Mouse (Mus musculus) spleen, adult 2 months (tissue): Measurements from ENCODE around the gene Mrpl38. TPM values are rescaled to one million over a fixed set of nuclear protein-coding genes. Genes with fewer than 3 reads are reported as not detected.

Experiments
- DNase-seq, 2 experiments: peaks; one replicate each; pipeline versions ENCODE4 v3.0.0 to v3.0.0-alpha.2; 2012 to 2021; ENCODE audit warnings: low spot score in 2 of 2, low read depth in 1 of 2
- H3K27ac ChIP-seq: fragments of 200-500 bp; 2 replicates; pipeline ENCODE4 v1.5.1; 2012; ENCODE audit warnings: low read length, inconsistent platforms; ENCODE audit not compliant: insufficient read depth
- H3K27me3 ChIP-seq: fragments of 200-500 bp; 2 replicates; pipeline ENCODE4 v1.6.1; 2012; ENCODE audit warnings: mild to moderate bottlenecking, moderate library complexity, low read length, inconsistent platforms; ENCODE audit not compliant: control insufficient read depth, insufficient read depth
- H3K36me3 ChIP-seq: fragments of 200-500 bp; 2 replicates; pipeline ENCODE4 v1.6.1; 2012; ENCODE audit warnings: mild to moderate bottlenecking, low read length, inconsistent platforms; ENCODE audit not compliant: control insufficient read depth, insufficient read depth
- H3K4me1 ChIP-seq: fragments of 200-500 bp; 2 replicates; pipeline ENCODE4 v1.6.1; 2011; ENCODE audit warnings: inconsistent platforms; ENCODE audit not compliant: control insufficient read depth, insufficient read depth, insufficient read length
- H3K4me3 ChIP-seq: fragments of 200-500 bp; 2 replicates; pipeline ENCODE4 v1.5.1; 2011; ENCODE audit warnings: mild to moderate bottlenecking, inconsistent platforms; ENCODE audit not compliant: insufficient read depth, insufficient read length; ENCODE audit errors: extremely low read depth
- CTCF ChIP-seq: fragments of 200-500 bp; IDR thresholded peaks from 2 replicates; pipeline ENCODE4 v1.5.1; 2011; ENCODE audit warnings: mild to moderate bottlenecking, inconsistent platforms; ENCODE audit not compliant: insufficient read depth, insufficient read length, insufficient replicate concordance; ENCODE audit errors: extremely low read depth
- POLR2A ChIP-seq: fragments of 200-500 bp; IDR thresholded peaks from 2 replicates; pipeline ENCODE4 v1.6.1; 2011; ENCODE audit warnings: low read depth, low read length, inconsistent platforms
- WGBS: fragments of 180-500 bp; shearing (Covaris S2); methylation state at CpG from one replicate; pipeline ENCODE4 v1.1.7; 2018; 5-methylcytosine and 5-hydroxymethylcytosine counted together
- polyA plus RNA-seq: library from polyadenylated mRNA; depleted of rRNA; stranded (reverse); fragments of >200 nt; gene quantifications from 2 replicates; pipeline ENCODE4 v1.2.3, GENCODE M21; 2012

Mrpl38 gene
- polyA plus RNA-seq, 1 experiment, result 37.3 TPM

DNA sequence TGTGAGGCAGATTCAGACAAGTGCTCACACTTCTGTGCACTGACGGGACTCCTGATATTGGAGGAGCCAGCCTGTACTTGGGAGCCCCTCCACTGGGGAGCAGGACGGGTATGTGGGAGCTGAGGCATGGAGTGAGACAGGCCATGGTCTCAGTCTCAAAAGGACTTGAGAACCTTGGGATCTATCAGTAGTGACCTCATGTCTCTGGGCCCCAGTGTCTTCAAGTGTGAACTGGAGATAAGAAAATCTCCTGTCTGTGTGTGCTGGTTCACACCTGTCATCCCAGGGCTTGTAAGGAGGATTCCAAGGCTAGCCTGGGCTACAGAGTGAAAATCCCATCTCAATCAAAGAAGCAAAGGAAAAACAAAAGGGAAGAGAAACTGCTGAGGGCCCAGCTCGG is 4.8 kb upstream of the Mrpl38 start:
- no peak overlapping the region for H3K4me3 ChIP-seq
- no peaks in the 10 kb centered on the region for H3K27me3 ChIP-seq
- H3K27ac ChIP-seq, result no peak overlapping the region
- no peaks in the 10 kb centered on the region for H3K4me1 ChIP-seq
- no peak for DNase-seq
- no peaks in the 10 kb centered on the region; the same call in 1 of the 2 replicates for H3K36me3 ChIP-seq
- TF ChIP-seq CTCF (no peak), POLR2A (no peak)
- 84% methylated on average over 3 of the region's 3 CpGs for WGBS

DNA sequence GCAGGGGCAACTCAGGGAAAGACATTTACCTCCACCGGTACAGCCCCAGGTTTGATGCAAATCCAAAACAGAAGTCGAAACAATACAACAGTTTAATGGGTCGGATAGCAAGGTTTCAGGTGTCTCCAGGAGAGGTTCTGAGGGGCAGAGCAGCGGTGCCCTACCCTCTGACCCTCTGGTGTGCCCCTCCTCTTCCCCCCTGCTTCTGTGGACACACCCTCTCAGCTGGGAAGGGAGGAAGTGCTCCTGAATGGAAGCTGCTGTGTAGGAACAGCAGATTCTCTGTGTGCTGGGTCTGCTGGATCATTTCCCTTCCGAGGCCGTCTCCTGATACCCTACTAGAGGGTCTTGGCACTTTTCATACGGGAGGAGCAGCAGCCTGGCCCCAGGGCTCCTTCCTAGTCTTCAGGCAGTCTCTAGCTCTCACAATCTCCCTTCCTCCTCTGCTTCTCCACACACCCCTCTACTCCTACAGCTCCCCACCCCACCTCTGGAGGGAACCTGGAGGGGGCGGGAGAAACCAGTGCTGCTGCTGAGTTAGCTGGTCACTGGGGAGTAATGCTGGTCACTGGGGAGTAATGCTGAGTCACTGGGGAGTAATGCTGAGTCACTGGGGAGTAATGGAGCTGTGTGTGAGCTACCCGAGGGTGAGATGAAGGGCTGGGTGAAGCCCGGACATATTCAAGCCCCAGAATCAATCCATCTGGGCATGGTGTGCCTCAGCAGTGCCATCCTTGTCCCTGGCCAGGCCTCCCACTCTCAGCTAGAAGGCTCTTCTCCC is 3.7 kb upstream of the Mrpl38 start:
- no peak overlapping the region for H3K27ac ChIP-seq
- 81% methylated on average over 10 of the region's 10 CpGs for WGBS
- no peaks in the 10 kb centered on the region; the same call in none of the 2 replicates for H3K4me1 ChIP-seq
- no peaks in the 10 kb centered on the region; the same call in 1 of the 2 replicates for H3K36me3 ChIP-seq
- no peaks in the 10 kb centered on the region for H3K27me3 ChIP-seq
- no peak for DNase-seq
- no peak for TF ChIP-seq CTCF
- TF ChIP-seq POLR2A, result no peak
- no peak overlapping the region for H3K4me3 ChIP-seq

DNA sequence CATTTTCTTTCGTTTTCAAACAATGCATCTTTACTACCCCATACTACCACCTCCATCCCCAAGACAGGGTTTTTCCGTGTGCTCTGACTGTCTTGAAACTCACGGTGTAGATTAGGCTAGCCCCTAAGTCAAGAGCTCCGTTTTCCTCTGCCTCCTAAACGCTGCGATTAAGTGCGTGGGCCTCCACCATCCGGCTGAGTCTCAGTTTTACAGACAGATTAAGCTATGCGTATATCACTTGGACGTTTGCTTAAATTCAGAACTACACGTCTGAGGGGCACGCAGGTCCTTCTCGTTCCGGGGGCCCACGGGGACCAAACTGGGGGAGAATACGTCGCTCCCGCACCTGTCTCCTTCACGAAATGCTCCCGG is 586 bp downstream of the Mrpl38 start:
- Histone ChIP-seq H3K27me3 (no peaks in the 10 kb centered on the region), H3K36me3 (no peaks in the 10 kb centered on the region), H3K4me3 (peak overlapping the region; percentile 94), H3K4me1 (no peaks in the 10 kb centered on the region; the same call in none of the 2 replicates), H3K27ac (no peak overlapping the region; the same call in 1 of the 2 replicates)
- no peak for DNase-seq
- 1% methylated on average over 20 of the region's 20 CpGs for WGBS
- TF ChIP-seq CTCF (no peak), POLR2A (no peak)

DNA sequence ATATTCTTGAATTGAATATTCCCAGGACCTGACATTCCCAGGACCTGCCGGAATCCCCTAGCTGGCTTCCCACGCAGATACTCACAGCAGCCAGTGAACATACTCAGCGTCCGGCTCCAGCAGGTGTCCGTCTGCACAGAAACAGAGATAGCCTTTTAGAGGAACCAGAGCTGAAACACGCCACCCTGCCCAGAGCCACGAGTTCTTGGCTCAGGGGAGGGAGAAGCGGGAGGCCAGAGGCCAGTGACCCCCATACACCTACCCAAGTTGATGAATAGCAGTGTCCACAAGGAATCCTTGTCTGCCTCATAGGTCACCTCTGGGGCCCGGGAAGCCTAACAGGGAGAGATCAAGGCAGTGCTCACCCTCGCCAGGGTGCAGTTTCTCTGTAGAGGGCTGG is 4.5 kb downstream of the Mrpl38 start:
- TF ChIP-seq CTCF, result no peak
- no peak for TF ChIP-seq POLR2A
- WGBS, result 95% methylated on average over 10 of the region's 10 CpGs

DNA sequence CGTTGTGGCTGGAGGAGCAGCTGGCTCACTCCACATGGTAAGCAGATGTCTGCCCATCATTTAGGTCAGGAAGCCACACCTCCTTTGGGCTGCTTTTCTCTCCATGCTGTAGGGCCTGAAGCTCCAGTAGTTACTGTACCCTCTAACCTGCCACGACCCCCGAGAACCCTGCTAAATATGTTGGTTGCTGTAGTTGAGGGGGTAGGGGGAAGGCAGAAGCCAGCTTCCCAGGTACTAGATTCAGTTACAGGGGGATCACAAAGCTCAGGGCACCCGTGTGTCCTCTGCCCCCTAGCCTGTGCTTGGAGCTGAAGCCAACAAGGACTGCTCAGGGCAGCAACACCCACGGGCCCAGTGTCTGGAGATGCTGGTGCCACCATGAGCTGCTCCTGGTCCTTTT is 5.2 kb downstream of the Mrpl38 start:
- WGBS, result 56% methylated on average over 5 of the region's 5 CpGs
- no peak for DNase-seq
- no peaks in the 10 kb centered on the region for H3K36me3 ChIP-seq
- no peak for TF ChIP-seq CTCF
- no peak for TF ChIP-seq POLR2A
- no peak overlapping the region for H3K4me3 ChIP-seq
- H3K27ac ChIP-seq, result no peak overlapping the region
- no peaks in the 10 kb centered on the region for H3K27me3 ChIP-seq
- H3K4me1 ChIP-seq, result peaks cover 7% of the 10 kb centered on the region

More for the DNA sequence above, 4.5 kb downstream of the Mrpl38 start:
- Histone ChIP-seq H3K4me1 (peaks cover 7% of the 10 kb centered on the region), H3K36me3 (no peaks in the 10 kb centered on the region), H3K27me3 (no peaks in the 10 kb centered on the region), H3K27ac (no peak overlapping the region), H3K4me3 (no peak overlapping the region)
- no peak for DNase-seq

DNA sequence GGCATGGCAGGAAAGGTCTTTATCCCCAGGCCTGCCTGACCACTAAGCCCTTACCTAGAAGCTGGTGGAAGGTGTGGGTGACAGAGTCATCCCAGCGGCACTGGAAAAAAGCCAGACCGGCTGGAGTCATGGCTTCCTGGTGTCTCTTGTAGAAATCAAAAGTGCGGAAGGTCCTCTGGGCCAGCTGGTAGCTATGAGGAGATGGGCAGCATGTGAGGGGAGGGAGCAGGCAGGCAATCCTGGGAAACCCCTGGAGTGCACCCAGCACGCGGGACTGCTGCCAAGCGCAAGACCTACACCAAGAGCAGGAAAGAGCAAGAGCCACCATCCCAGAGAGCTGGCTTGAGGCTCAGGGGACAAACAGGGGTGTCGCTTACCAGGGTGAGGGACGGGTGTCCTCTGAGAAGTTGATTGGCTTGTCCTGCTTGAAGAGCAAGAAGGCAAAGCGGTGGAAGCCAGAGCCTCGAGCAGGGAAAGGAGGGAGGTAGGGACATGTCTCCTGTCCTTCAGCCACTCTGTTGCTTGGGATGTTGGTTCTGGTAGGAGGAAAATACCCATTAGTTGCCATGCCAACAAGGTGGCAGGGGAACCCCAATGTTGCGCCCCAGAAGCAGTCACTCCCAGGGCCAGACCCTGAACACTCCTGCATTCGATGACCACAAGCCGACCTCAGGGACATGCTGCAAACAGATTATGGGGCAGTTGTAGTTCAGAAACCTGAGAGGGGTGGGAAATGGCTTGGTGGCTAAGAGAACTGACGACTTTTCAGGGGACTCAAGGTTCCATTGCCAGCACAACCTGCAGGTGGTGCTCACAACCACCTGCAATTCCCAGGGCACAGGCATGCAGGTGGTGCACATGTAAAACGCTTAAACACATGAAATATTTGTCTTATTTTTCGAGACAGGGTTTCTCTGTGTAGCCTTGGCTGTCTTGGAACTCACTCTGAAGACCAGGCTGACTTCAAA is 6.0 kb downstream of the Mrpl38 start:
- WGBS, result 75% methylated on average over 16 of the region's 16 CpGs
- Histone ChIP-seq H3K4me1 (peaks cover 7% of the 10 kb centered on the region; the same call in 1 of the 2 replicates), H3K27ac (peak overlapping the region; percentile 30; the same call in 1 of the 2 replicates), H3K27me3 (no peaks in the 10 kb centered on the region), H3K4me3 (no peak overlapping the region), H3K36me3 (peaks cover 4% of the 10 kb centered on the region)
- DNase-seq, result no peak
- TF ChIP-seq POLR2A (no peak), CTCF (no peak)
